Mouse (Mus musculus) lung, adult 2 months (tissue): ENCODE measurements around the gene Zbtb16.

Source experiments
- CTCF ChIP-seq: fragments of 200-500 bp; IDR thresholded peaks from 2 replicates; pipeline ENCODE4 v1.5.1; 2011; ENCODE audit warnings: mild to moderate bottlenecking, low read length, control low read depth; ENCODE audit not compliant: insufficient read depth
- POLR2A ChIP-seq: fragments of 200-500 bp; IDR thresholded peaks from 2 replicates; pipeline ENCODE4 v1.6.1; 2011; ENCODE audit warnings: low read depth, mild to moderate bottlenecking, control low read depth, low read length, borderline replicate concordance; ENCODE audit errors: extremely low read depth

- TF ChIP-seq POLR2A, result no peak
- no peak for TF ChIP-seq CTCF
These were observed 7.2 kb downstream of the Zbtb16 start for GRCm38 (mm10) chr9:48828839-48829238.
